Mouse (Mus musculus): ENCODE measurements around the gene Vmn1r21.

DNA sequence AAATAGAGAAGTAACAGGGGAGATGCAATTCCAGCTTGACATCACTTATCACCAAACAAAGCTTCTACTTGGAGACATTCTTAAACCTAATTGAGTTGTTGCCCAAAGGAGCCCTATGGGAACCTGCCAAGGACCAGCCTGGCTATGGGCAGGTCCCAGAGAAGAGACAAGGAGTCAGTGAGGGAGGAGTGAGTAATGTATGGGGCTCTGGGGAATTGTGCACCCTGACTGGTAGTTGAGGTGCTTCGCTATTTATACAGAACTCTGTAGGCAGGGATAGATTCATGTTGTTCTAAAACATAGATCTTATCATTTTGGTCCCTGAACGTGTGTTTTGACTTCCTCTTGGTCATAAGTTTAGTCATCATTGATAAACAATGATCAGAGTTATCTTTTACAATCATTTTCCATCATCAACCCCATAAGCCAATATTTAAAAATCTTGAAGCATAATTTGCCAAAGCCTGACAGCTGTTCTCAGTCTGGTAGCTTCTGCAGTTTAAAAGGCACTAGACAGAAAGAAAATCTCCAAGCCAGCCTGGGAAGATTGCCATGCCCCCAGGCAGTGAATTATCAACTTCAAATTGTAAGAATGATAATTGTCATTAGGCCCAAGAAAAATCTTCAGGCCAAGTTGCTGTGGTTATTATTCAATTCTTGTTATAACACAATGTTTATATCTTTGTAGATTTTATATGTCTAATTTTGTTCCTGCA, 10.3 kb downstream of the Vmn1r21 start:
- TF ChIP-seq CTCF (IDR thresholded peaks at IDR 0.05; ENCODE audit: low read depth): no peak
- TF ChIP-seq EP300 (IDR thresholded peaks at IDR 0.05; ENCODE audit: low read depth): no peak

Measured in heart, postnatal 0 days (tissue).